Mouse (Mus musculus) myocyte (in vitro differentiated cells): Measurements from ENCODE around the gene Ythdf2.

ENCODE experiments used
- CEBPB ChIP-seq: IDR thresholded peaks from 2 replicates; pipeline ENCODE4 v1.6.1; 2011; ENCODE audit warnings: mild to moderate bottlenecking, moderate library complexity; ENCODE audit not compliant: poor library complexity, insufficient read depth, severe bottlenecking
- E2F4 ChIP-seq: IDR thresholded peaks from one replicate; pipeline ENCODE4 v1.6.1; 2011; ENCODE audit warnings: mild to moderate bottlenecking, control low read depth, moderate library complexity; ENCODE audit not compliant: insufficient read depth
- MAX ChIP-seq: IDR thresholded peaks from one replicate; pipeline ENCODE4 v1.6.1; 2011; ENCODE audit warnings: low read depth, mild to moderate bottlenecking, control low read depth
- MYOD1 ChIP-seq, 3 experiments: IDR thresholded peaks; one replicate each; pipeline ENCODE4 v1.6.1; 2011; ENCODE audit warnings: control low read depth in 2 of 3, low read depth in 2 of 3, mild to moderate bottlenecking in 2 of 3, moderate library complexity in 1 of 3; ENCODE audit not compliant: insufficient read length in 2 of 3, control insufficient read depth in 1 of 3
- MYOG ChIP-seq, 3 experiments: IDR thresholded peaks; one replicate each; pipeline ENCODE4 v1.6.1; 2011; ENCODE audit warnings: control low read depth in 2 of 3, low read depth in 2 of 3, mild to moderate bottlenecking in 2 of 3; ENCODE audit not compliant: insufficient read length in 2 of 3, control insufficient read depth in 1 of 3, insufficient read depth in 1 of 3
- POLR2A ChIP-seq: IDR thresholded peaks from one replicate; pipeline ENCODE4 v1.6.1; 2011; ENCODE audit warnings: low read depth, mild to moderate bottlenecking, control low read depth, moderate library complexity; ENCODE audit not compliant: insufficient read length
- POLR2AphosphoS2 ChIP-seq: IDR thresholded peaks from one replicate; pipeline ENCODE4 v1.6.1; 2011; ENCODE audit warnings: low read depth, control low read depth; ENCODE audit not compliant: insufficient read length
- REST ChIP-seq: IDR thresholded peaks from one replicate; pipeline ENCODE4 v1.6.1; 2011; ENCODE audit warnings: mild to moderate bottlenecking, control low read depth, moderate library complexity; ENCODE audit not compliant: insufficient read depth, insufficient read length
- SRF ChIP-seq: IDR thresholded peaks from one replicate; pipeline ENCODE4 v1.6.1; 2011; ENCODE audit warnings: low read depth; ENCODE audit not compliant: control insufficient read depth, insufficient read length
- TCF12 ChIP-seq: IDR thresholded peaks from one replicate; pipeline ENCODE4 v1.6.1; 2011; ENCODE audit warnings: mild to moderate bottlenecking, control low read depth; ENCODE audit not compliant: poor library complexity, insufficient read depth, severe bottlenecking
- TCF3 ChIP-seq: IDR thresholded peaks from one replicate; pipeline ENCODE4 v1.6.1; 2011; ENCODE audit warnings: low read depth, control low read depth; ENCODE audit not compliant: insufficient read length
- USF1 ChIP-seq: IDR thresholded peaks from one replicate; pipeline ENCODE4 v1.6.1; 2011; ENCODE audit warnings: low read depth, mild to moderate bottlenecking, control low read depth, moderate library complexity

- no peak for TF ChIP-seq POLR2A
- no peak for TF ChIP-seq POLR2AphosphoS2
- TF ChIP-seq TCF12, result no peak
- no peak for TF ChIP-seq TCF3
- no peak for TF ChIP-seq E2F4
- TF ChIP-seq REST, result no peak
- TF ChIP-seq SRF, result no peak
- no peak for TF ChIP-seq MAX
- no peak for TF ChIP-seq MYOG (IDR thresholded peaks at IDR 0.05; ENCODE audit: control insufficient read depth in 1 of 3, insufficient read depth in 1 of 3, insufficient read length in 2 of 3, low read depth in 2 of 3)
- no peak for TF ChIP-seq MYOD1 (IDR thresholded peaks at IDR 0.05; ENCODE audit: control insufficient read depth in 1 of 3, insufficient read length in 2 of 3, low read depth in 2 of 3)
- TF ChIP-seq USF1, result no peak
- no peak for TF ChIP-seq CEBPB
These were observed 5.7 kb upstream of the Ythdf2 start for GRCm38 (mm10) chr4:132217781-132218180.
